Mouse (Mus musculus) limb, embryonic 10.5 days (tissue): ENCODE data around the gene Csnk1g2. TPM values are rescaled to one million over a fixed set of nuclear protein-coding genes. Genes with fewer than 3 reads are reported as not detected.

Source experiments
- DNase-seq: peaks from one replicate; pipeline ENCODE4 v3.0.0-alpha.2; 2017; ENCODE audit warnings: low spot score
- H3K27ac ChIP-seq: fragments of 300-500 bp; sonication (generic); 2 replicates; pipeline ENCODE4 v1.5.1; 2016; ENCODE audit warnings: mild to moderate bottlenecking
- H3K27me3 ChIP-seq: fragments of 300-500 bp; sonication (generic); 2 replicates; pipeline ENCODE4 v1.6.1; 2016; ENCODE audit warnings: low read depth, mild to moderate bottlenecking; ENCODE audit not compliant: poor library complexity, severe bottlenecking
- H3K36me3 ChIP-seq: fragments of 300-500 bp; sonication (generic); 2 replicates; pipeline ENCODE4 v1.6.1; 2016; ENCODE audit warnings: mild to moderate bottlenecking, moderate library complexity
- H3K4me1 ChIP-seq: fragments of 300-500 bp; sonication (generic); 2 replicates; pipeline ENCODE4 v1.6.1; 2016
- H3K4me3 ChIP-seq: fragments of 300-500 bp; sonication (generic); 2 replicates; pipeline ENCODE4 v1.5.1; 2016; ENCODE audit warnings: mild to moderate bottlenecking, moderate library complexity
- H3K9me3 ChIP-seq: fragments of 300-500 bp; sonication (generic); replicated peaks from 2 replicates; pipeline ENCODE4 v1.6.1; 2016; ENCODE audit warnings: mild to moderate bottlenecking
- WGBS: fragments of 180-500 bp; shearing (Covaris S2); methylation state at CpG from one replicate; pipeline ENCODE4 v1.1.7; 2016; 5-methylcytosine and 5-hydroxymethylcytosine counted together
- polyA plus RNA-seq: library from polyadenylated mRNA; unstranded; fragments of >200 nt; fragmentation: Nextera tagmentation; extraction: Ambion mirVana; gene quantifications from 2 replicates; pipeline ENCODE4 v1.2.1, GENCODE M21; 2016

Csnk1g2 gene
- 237 and 255 TPM in 2 replicates for polyA plus RNA-seq

DNA sequence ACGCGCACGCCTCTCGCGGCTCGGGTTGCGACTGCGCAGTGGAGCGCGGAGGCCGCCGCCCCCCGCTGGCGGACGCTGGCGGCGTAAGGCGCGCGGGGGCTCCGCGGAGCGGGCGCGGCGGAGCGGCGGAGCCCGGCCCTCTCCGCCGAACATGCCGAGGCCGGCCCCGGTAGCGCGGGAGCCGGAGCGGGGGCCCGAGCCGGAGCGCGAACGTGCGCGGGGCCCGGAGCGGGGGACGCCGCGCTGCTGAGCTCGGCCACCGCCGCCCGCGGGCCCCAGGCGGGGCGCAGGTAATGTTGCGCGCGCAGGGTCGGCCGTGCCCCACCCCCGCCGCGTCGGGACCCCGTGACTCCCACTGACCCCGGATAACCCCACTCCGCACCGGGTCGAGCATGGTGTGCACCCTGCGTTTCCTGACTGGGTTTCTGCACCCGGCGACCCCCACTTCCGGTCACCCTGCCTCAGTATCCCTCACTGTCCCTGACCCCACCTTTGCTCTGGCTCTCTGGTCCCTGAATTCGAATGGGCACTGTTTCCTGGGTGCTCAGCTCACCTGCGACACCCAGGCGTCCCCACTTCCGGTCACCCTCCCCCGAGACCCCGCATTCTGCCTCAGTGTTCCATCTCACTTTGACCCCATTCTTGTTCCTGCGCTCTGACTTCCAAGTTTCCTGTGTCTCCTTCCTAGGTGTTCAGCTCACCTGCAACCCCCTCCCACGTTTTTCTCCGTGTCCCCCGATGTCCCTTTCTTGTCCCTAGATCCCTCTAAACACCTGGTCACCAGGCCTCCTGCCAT lies at the start of gene Csnk1g2:
TSS of gene Csnk1g2 (plus strand) at position 178 of the 796 bp plus-strand sequence.
- Histone ChIP-seq H3K4me3 (peak within 1 kb of the TSS; percentile 89), H3K4me1 (peaks cover 51% of the 10 kb centered on the region), H3K36me3 (peaks cover 30% of the 10 kb centered on the region), H3K9me3 (no peaks in the 10 kb centered on the region), H3K27ac (peak within 1 kb of the TSS; percentile 97), H3K27me3 (no peaks in the 10 kb centered on the region)
- under 1% methylated on average over 85 of the region's 85 CpGs for WGBS
- DNase-seq, result peak; percentile 68

DNA sequence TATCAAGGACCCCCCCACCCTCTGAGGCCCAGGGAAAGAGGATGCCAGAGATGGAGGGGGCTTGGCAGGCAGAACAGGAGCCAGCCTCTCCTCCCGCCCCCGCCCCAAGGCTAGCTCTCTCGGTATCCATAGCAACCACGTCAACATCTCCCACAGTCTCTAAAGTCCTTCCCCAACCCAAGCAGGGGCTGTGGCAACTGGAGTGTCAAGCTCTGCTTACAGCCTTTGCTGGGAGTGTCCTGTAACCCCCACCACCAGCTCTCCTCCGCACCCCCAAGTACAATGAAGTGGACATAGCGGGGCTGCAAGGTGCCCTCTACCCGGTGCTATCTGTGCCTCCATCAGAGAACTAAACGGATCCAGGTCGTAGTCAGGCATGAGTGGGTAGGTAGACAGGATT lies 48.7 kb upstream of the Csnk1g2 start:
- 72% methylated on average over 9 of the region's 9 CpGs for WGBS
- no peak for DNase-seq
- no peaks in the 10 kb centered on the region for H3K9me3 ChIP-seq
- no peaks in the 10 kb centered on the region for H3K27me3 ChIP-seq
- no peak overlapping the region for H3K4me3 ChIP-seq
- no peak overlapping the region for H3K27ac ChIP-seq
- H3K36me3 ChIP-seq, result peaks cover 8% of the 10 kb centered on the region
- peaks cover 94% of the 10 kb centered on the region for H3K4me1 ChIP-seq

DNA sequence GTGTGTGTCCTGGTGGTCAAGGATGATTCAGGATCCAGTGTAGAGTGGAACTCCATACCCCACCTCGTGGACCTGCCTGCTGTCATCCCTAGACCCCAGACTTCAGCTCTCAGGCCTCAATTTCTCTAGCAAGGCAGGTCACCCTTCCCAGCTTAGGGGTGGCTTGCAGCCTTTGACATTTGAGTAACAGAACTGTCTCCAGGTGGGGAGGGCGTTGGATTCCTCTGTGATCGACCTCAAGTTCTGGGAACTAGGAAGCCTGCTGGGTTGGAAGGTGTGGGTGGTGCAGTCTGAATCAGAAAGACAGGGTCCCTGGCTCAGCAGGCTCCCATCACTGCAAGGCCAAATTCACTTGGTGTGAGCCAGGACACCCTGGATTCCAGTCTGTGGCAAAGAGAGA lies 47.7 kb upstream of the Csnk1g2 start:
- WGBS, result 85% methylated on average over 3 of the region's 3 CpGs
- peak overlapping the region; percentile 89; the same call in 1 of the 2 replicates for H3K4me3 ChIP-seq
- peaks cover 93% of the 10 kb centered on the region for H3K4me1 ChIP-seq

DNA sequence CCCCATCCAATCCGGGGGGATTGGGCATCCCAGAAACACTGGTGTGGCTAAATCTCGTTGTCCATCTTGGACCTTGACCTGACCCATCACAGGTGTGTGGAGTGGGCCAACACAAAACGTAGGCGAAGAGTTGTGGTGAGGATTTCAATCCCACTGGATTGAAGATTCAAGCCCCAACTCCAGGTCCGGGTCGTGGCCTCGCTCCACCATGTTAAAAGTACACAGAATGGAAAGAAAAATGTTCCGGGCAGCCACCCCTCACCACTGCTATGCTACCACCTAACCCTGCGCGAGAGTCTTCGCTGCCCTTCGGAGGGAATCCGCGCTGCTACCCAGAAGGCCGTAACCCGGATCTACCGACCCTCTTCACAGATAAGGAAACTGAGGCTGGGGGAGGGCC lies 46.7 kb upstream of the Csnk1g2 start:
- peaks cover 7% of the 10 kb centered on the region for H3K36me3 ChIP-seq
- H3K9me3 ChIP-seq, result no peaks in the 10 kb centered on the region
- DNase-seq, result no peak
- WGBS, result 17% methylated on average over 17 of the region's 17 CpGs
- no peaks in the 10 kb centered on the region for H3K27me3 ChIP-seq
- H3K4me1 ChIP-seq, result peaks cover 82% of the 10 kb centered on the region
- H3K4me3 ChIP-seq, result peak overlapping the region; percentile 89
- H3K27ac ChIP-seq, result peak overlapping the region; percentile 91; the same call in 1 of the 2 replicates

More for the DNA sequence above, 47.7 kb upstream of the Csnk1g2 start:
- Histone ChIP-seq H3K36me3 (peaks cover 6% of the 10 kb centered on the region; the same call in 1 of the 2 replicates), H3K27me3 (no peaks in the 10 kb centered on the region), H3K9me3 (no peaks in the 10 kb centered on the region), H3K27ac (no peak overlapping the region)
- no peak for DNase-seq

DNA sequence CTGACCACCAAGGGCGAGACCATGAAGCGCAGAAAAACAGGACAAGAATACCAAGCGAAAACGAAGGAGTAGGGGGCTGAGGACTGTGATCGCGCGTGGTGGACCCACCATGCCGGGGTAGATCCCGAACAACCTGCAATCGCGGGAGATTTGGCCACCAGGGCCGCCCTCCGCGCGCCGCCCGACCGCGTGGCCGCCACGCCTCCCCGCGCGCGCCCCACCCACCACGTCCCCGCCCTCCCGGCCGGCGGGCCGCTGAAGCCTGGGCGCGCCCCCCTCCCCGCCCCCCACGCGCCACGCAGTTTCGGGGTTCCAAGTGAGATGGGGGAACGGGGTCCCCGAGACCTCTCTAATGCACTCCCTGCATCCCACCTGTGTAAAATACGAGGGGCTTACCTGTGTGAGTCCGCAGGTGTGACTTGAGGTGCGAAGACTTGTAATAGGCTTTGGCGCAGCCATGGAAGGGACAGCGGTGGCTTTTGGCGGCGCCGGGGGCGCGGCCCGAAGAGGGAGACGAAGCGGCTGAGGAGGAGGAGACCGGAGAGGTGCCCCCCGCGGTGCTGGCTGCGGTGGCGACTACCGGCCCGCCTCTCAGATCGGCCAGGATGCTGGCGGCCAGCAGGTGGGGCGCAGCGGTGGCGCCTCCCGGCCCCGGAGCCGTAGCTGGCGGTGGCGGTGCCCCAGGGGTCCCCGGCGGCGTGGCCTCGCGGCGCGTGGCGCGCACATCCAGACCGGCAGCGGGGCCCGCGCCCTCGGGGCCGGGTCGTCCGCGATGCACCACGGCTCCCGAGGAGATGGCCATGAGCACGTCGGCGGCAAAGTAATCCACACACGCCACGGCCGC lies 46.1 kb upstream of the Csnk1g2 start:
- Histone ChIP-seq H3K27ac (peak overlapping the region; percentile 91), H3K4me1 (peaks cover 76% of the 10 kb centered on the region), H3K27me3 (no peaks in the 10 kb centered on the region), H3K4me3 (peak overlapping the region; percentile 89), H3K9me3 (no peaks in the 10 kb centered on the region), H3K36me3 (peaks cover 12% of the 10 kb centered on the region)
- DNase-seq, result peak; percentile 76
- under 1% methylated on average over 91 of the region's 96 CpGs for WGBS

DNA sequence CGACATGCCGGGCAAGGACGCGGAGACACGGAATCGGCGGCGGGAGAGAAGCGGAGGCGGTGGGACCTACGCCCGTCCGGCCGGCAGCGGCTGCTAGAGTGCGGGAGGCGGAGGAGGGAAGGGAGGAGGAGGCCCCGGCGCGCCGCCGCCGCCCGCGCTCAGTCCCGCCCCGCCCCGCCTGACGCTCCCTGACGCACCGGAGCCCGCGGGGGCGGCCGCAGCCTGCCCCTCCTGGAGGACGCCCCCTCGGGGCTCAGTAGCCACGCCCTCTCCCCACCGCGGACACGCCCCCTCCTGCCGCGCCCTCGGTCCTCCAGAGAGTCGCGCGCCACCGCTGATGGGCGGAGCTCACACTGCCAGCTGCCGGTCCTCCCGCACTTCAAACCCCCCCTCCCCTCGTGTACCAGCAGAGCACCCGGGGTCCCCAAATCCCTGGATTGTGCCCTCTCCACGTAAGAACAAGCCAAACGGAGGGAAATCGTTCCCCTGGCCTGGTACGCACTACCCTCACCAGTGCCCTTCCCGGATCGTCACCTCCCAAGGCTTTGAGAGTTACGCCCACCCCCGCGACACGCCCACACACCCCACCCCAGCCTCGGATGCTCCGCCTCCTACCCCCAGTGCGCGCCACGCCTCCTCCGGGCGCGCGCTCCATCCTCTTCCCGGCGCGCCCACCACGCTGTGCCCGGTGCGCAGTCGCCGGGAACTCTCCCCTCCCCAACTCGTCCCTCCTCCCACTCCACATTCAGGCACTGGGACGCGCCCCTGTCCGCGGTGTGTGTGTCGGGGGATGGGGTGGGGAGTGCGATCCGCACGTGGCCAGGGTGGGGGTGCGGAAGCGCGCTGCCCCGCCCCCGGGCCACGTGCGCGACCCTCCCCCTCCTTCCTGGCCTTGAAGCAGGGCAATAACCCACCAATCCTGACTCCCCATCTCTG lies 45.2 kb upstream of the Csnk1g2 start, which contains the start of gene Klf16:
TSS of gene Klf16 (minus strand) at position 127 of the 936 bp plus-strand sequence.
- H3K4me1 ChIP-seq, result peaks cover 67% of the 10 kb centered on the region
- DNase-seq, result peak; percentile 99
- peaks cover 19% of the 10 kb centered on the region for H3K36me3 ChIP-seq
- H3K27me3 ChIP-seq, result no peaks in the 10 kb centered on the region
- H3K27ac ChIP-seq, result peak within 1 kb of the TSS; percentile 91
- peak within 1 kb of the TSS; percentile 89 for H3K4me3 ChIP-seq
- H3K9me3 ChIP-seq, result no peaks in the 10 kb centered on the region
- under 1% methylated on average over 83 of the region's 97 CpGs for WGBS

DNA sequence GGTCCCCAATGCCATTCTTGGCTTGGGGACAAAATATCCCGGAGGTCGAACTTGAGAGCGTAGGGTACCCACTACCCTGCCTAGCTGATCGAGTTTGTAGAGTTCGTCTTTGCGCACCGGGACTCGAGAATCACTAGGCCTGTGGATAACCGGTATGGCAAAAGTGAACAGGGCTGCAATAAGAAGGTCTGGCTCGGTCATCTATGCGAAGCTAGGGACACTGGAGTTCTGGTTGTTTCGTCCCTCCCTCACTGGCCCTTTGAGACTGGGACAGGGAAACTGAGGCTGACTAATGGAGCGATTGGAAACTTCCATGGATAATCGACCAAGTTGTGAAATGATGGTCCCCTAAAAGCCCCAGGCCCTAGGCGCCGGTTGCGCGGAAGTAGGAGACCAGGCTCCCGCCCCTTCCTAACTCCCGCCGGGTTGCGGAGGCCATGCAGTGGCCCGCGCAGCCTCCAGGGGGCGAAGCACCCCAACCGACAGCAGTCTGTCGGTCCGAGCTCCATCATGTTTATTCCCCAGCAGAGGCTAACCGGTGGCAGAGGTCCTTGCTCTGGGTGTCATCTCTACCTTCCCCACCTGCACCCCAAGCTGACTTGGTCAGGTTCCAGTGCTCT lies 44.4 kb upstream of the Csnk1g2 start:
- H3K36me3 ChIP-seq, result peaks cover 25% of the 10 kb centered on the region
- DNase-seq, result peak; percentile 89
- WGBS, result under 1% methylated on average over 29 of the region's 29 CpGs
- H3K27ac ChIP-seq, result peak overlapping the region; percentile 91
- peak overlapping the region; percentile 89 for H3K4me3 ChIP-seq
- no peaks in the 10 kb centered on the region for H3K9me3 ChIP-seq
- no peaks in the 10 kb centered on the region for H3K27me3 ChIP-seq
- H3K4me1 ChIP-seq, result peaks cover 61% of the 10 kb centered on the region

DNA sequence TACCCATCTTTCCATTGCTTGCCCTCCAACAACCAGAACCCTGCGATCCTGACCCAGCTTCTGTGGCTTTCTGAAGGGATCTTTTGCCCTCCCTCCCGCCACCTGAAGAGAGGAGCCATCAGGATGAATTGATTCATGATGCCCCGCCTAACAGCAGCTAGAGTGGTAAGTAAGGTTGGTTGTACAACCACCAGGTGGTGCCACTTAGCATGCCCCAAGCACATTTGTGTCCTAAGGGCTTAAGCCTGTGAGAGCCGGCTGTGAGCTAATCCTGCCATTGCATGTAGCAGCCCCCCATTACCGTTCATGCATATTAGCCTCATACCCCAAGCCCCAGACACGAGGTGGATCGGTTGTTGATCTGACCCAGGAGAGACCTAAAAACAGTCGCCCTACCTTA lies 43.7 kb upstream of the Csnk1g2 start:
- H3K27me3 ChIP-seq, result no peaks in the 10 kb centered on the region
- 5% methylated on average over 8 of the region's 8 CpGs for WGBS
- peak overlapping the region; percentile 89 for H3K4me3 ChIP-seq
- peaks cover 55% of the 10 kb centered on the region for H3K4me1 ChIP-seq
- H3K27ac ChIP-seq, result peak overlapping the region; percentile 91
- H3K9me3 ChIP-seq, result no peaks in the 10 kb centered on the region
- peaks cover 29% of the 10 kb centered on the region for H3K36me3 ChIP-seq
- DNase-seq, result peak; percentile 54

DNA sequence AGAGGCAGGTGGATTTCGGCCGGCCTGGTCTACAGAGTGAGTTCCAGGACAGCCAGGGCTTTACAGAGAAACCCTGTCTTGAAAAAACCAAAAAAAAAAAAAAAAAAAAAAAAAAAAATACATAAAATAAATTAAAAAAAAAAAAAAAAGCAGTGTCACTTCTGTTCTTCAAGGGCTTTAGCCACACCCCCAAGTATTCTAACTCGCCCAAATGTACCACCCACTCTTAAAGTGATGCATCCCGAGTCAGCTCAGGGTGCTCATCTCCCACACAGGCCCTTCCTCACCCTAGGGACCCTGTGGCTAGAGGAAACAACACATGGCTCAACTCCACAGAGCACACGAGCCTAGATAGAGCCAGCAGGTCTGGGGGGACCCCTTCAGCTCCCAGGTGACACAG lies 39.6 kb upstream of the Csnk1g2 start:
- DNase-seq, result no peak
- WGBS, result 91% methylated on average over 5 of the region's 5 CpGs
- no peaks in the 10 kb centered on the region for H3K27me3 ChIP-seq
- no peak overlapping the region for H3K27ac ChIP-seq
- H3K36me3 ChIP-seq, result peaks cover 57% of the 10 kb centered on the region
- no peak overlapping the region for H3K4me3 ChIP-seq
- peaks cover 42% of the 10 kb centered on the region for H3K4me1 ChIP-seq
- H3K9me3 ChIP-seq, result no peaks in the 10 kb centered on the region

DNA sequence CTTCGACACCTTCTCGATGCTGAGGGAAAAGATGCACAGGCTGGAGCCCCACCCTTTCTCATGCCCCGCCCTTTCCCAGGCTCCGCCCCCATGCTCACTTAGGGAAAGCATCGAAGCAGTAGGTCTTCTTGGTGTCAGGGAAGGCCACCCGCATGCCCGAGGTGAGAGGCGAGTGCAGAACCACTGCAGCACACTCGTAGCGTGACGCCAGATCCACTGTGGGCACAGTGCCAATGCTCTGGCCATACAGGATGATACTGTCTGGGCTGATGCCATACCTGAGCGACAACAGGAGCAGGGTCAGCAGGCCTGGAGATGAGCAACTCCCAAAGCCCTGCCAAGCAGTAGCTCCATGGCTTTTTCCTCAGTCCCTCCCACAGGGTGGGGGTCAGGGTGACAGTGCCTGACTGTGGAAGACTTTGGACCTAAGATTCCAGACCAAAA lies 38.6 kb upstream of the Csnk1g2 start:
- no peaks in the 10 kb centered on the region for H3K9me3 ChIP-seq
- no peaks in the 10 kb centered on the region for H3K27me3 ChIP-seq
- H3K4me1 ChIP-seq, result peaks cover 42% of the 10 kb centered on the region
- no peak overlapping the region for H3K27ac ChIP-seq
- DNase-seq, result no peak
- WGBS, result 68% methylated on average over 12 of the region's 12 CpGs
- H3K36me3 ChIP-seq, result peaks cover 57% of the 10 kb centered on the region
- H3K4me3 ChIP-seq, result 0 out of 2 replicates have a peak overlapping the region, but pooled peaks have one; percentile 13

DNA sequence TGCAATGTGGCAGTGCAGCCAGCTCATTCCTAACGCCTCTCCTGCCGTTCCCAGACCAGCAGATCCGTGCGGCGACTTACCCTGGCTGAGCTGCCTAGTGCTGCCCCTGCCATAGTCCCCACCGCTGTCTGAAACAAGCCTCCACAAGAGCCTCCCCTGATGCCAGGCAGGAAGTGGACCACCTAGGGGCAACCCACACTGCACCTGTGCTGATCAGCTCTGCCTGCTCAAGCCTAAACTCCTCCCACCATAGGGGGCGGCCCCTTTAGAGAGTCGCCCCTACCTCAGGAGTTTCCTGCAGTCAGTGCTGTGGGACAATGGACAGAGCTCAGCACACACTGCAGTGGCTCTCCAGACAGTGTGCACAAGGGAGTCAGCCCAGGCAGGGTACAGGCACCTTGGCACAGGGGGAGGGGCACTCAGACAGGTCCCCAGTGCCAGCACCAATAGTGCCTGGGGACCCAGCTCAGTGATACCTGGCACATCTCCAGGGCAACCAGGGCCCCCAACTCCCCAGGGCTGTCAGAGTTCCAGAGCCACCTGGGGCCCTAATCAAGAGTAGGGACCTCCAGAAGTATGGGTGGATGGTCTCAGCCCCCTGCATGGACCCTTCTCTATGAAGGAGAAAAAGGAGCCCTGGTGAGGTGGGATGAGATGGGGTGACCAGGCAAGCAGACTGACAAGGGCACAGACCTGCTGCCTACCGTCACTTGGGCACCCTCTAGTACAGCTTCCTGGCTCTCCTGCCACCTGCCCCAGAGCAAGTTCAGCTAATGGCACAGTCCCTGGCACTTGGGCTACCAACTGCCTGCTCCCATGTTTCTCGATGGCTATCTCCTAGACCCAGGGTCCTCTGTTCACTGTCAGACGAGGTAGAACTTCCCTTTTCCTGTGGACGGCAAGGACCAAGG lies 37.7 kb upstream of the Csnk1g2 start:
- 0 out of 2 replicates have a peak overlapping the region, but pooled peaks have one; percentile 34 for H3K27ac ChIP-seq
- peaks cover 43% of the 10 kb centered on the region for H3K4me1 ChIP-seq
- no peaks in the 10 kb centered on the region for H3K27me3 ChIP-seq
- H3K36me3 ChIP-seq, result peaks cover 57% of the 10 kb centered on the region
- no peak for DNase-seq
- 84% methylated on average over 12 of the region's 12 CpGs for WGBS
- no peaks in the 10 kb centered on the region for H3K9me3 ChIP-seq
- peak overlapping the region; percentile 8 for H3K4me3 ChIP-seq
